Mouse (Mus musculus): Measurements from ENCODE around the gene Eef2k. TPM values are rescaled to one million over a fixed set of nuclear protein-coding genes. Genes with fewer than 3 reads are reported as not detected.
"Not testable (repeated sequence)": the region's sequence is repeated elsewhere in the genome, so short reads cannot be mapped to it uniquely, and the experiment has no call there.

Gene Eef2k
- total RNA-seq, 2 experiments from 2014 or later, result 30.0 to 34.2 TPM

DNA sequence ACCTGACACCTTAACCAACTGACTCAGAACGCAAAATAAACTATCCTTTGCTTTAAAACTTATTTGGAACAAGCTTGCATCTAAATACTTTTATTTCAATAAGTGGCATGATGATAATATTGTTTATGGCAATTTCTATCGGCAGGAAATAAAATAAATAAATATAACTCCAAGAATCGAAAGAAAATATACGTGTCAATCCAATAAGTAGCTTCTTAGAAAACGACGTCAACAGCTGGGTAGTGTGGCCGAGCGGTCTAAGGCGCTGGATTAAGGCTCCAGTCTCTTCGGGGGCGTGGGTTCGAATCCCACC is 74.6 kb downstream of the Eef2k start:
- DNase-seq, result no peak
- intact Hi-C loops (cut with DNase I), result loop anchor here (1.0 to 10.0 kb wide), 4 partner anchors 74 to 280 kb away; partner anchors contain the start of genes Eef2k, Mosmo, Pdzd9 and Uqcrc2

DNA sequence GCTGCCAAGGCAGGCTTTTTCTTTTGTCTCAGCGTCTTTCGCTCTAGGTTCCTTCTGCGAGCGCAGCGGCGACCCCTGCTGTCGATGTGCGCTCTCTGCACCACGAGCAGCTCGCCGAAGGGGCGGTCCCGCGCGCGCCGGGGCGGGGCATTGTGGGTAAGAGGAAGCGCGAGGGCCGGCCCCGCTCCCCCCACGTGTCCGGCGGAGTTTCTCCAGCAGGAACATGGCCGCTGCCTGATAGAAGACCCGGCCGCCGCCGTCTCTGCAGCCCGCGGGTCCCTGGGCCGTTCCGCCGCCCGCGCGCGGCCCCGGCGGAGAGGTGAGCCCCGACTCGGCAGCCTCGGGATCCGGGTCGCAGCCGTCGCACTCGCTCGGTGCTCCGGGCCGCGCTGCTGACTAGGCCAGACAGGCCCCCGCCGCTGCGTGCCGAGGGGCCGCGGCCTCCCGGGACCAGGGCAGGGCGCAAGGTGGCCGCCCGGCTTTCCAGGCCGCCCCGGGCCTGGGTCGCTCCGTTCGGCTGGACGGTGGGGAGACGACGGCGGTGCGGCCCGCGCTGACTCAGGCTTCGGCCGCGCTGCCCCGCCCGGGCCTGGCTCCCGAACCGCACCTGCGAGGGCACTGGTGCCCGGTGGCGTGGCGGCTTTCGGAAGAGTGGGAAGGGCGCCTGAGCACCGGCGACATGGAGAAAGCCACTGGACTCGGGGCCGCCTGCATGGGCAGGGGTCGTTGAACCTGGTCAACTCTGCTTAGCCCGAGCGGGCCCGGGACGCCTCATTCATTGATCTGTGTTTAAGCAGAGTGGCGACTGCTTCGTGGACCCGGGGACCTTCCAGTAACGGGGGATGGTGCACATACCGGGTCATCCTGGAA is 75.2 kb downstream of the Eef2k start, which contains the start of gene Polr3e:
TSS of gene Polr3e (plus strand) at position 153 of the 870 bp plus-strand sequence.
- intact Hi-C loops (cut with DNase I), result loop anchor here (1.0 to 10.0 kb wide), 4 partner anchors 75 to 281 kb away; partner anchors contain the start of genes Eef2k, Mosmo, Pdzd9 and Uqcrc2
- DNase-seq, result peak; percentile 100

DNA sequence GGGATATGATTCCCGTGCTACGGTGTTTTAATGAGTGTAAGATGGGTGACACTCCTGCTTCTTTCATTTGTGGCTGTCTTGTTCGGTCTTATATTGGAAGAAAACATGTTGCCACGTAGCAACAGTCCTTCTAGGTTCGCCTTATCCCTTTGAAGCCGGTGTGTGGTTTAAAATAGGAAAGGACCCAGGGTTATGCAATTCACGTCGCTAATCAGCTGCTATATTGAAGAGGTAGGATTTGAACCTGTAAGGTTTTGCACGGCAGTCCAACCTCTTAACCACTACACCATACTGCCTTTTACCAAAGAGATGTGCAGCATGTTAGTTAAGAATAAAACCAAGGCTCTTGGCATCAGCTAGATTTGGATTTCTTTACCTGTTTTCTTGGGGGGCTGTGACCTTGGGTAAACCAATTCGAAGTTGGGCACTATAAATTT is 75.9 kb downstream of the Eef2k start:
- intact Hi-C loops (cut with DNase I), result loop anchor here (5.0 to 10.0 kb wide), 2 partner anchors 244 to 281 kb away; partner anchors contain the start of genes Mosmo, Pdzd9 and Uqcrc2
- peak; percentile 50 to 57 for DNase-seq

DNA sequence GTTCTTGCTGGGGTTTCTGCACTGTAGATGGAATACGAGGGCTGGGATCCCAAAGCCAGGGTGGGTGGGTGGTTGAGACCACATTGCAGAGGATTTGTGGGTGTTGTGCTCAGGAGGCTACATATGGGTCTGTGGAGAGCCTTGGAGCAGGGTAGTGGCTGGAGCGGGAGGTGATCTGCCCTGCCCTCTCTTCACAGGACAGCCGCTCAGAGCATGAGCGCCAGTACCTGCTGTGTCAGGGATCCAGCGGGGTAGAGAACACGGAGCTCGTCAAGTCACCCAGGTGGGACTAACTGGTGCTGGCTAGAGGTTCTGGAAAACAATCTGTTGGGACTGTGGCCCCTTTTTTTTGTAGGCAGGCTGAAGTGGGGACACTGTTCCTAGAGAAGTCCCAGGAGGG is 90.5 kb downstream of the Eef2k start:
- no peak for DNase-seq
- intact Hi-C loops (cut with DNase I), result loop anchor here (1.0 kb wide), 1 partner anchor 187 kb away; no protein-coding TSS in a partner anchor

DNA sequence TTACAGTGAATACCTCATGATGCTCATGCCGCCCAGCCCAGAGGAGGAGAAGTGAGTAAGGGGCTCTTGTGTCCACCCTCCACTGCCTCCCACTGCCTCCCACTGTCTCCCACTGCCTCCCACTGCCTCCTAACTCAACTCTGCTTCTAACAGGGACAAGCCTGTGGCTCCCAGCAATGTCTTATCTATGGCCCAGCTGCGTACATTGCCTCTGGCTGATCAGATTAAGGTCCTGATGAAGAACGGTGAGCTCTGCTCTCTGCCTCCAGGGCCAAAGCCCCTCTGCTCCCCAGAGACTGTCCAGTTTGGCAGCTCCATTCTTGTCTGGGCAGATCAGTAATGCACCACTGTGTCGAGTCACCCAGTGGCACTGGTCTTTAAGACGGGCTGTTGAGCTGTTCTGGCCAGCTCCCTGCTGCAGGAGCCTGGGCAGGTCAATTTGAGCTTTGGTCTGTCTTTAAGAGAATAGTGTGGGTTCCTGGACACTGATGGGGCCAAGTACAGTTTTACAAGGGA is 91.1 kb downstream of the Eef2k start:
- no peak for DNase-seq
- intact Hi-C loops (cut with DNase I), result loop anchor here (1.0 kb wide), 2 partner anchors 131 to 187 kb away; no protein-coding TSS in a partner anchor

DNA sequence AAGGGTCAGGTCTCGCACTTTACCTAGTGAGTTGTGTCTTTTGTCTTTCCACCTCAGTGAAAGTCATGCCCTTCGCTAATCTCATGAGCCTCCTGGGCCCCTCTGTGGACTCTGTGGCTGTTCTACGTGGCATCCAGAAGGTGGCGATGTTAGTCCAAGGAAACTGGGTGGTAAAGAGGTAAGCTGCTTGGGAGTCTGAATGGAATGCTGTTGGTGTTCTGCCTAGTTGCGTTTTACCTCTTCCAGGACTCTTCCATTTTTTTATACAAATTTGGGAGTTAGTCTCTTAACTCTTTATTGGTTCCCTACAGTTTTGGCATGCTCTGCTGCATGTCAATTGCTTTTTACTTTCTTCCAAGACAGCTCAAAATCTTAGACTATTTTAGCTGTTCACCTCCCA is 92.1 kb downstream of the Eef2k start:
- peak; percentile 62 to 77 for DNase-seq
- intact Hi-C loops (cut with DNase I), result loop anchor here (1.0 kb wide), 1 partner anchor 130 kb away; no protein-coding TSS in a partner anchor

DNA sequence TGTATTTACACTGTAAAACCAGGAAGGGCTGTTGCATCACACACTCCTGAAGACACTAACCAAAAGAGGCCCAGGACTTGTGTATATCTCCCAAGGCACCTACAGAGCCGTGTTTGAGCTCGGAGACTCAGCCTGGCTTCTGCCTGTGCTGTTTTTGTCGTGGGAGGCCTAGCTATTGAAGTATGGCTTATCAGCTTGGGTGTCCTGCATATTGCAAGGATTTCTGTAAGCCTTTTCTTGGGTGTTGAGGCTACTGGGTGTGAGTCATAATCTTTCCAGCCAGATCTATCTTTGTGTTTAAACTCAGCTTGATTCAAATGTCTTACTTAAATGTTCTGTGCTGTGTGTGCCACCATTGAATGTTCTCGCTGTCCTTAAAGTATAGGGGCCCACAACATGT is 93.9 kb downstream of the Eef2k start:
- intact Hi-C loops (cut with DNase I), result loop anchor here (2.0 kb wide), 1 partner anchor 46 kb away; the partner anchor contains the start of genes Cdr2 and Mfsd13b
- DNase-seq, result no peak

DNA sequence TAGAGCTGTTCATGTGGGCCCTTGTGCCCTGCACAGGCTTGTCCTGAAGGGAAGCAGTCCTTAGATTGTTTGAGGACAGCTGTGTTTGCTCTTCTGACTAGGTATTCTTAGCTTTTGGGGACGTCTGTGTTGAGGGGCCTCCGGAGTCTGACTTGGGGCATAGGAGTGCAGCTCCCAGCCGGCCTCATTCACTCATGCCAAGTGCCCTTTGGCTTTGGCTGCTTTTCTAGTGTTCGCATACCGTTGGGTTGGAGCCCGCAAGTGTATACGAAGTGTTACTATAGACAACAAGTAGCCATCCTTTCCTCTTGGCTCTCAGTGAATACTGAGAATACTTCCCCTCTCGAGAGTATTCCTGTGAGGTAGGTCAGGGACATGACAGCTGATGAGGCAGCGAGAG is 95.6 kb downstream of the Eef2k start:
- intact Hi-C loops (cut with DNase I), result no loop called here

DNA sequence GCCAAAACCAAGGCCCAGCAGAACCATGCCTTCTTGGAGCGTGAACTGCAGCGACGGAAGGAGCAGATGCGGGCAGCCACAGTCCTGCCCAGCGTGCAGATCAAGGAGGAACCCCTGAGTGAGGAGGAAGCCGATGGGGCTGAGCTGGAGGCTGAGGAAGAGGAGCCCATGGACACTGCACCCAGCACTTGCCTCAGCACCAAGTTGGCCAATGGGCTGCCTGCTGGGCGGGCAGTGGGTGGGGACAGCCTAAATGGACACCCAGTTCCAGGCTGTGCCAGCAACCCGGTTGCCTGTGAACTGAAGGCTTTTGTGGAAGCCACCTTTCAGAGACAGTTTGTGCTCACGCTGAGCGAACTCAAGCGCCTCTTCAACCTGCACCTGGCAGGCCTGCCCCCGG is 97.7 kb downstream of the Eef2k start:
- intact Hi-C loops (cut with DNase I), result no loop called here
- no peak for DNase-seq

More for the DNA sequence above, 95.6 kb downstream of the Eef2k start:
- no peak for DNase-seq

DNA sequence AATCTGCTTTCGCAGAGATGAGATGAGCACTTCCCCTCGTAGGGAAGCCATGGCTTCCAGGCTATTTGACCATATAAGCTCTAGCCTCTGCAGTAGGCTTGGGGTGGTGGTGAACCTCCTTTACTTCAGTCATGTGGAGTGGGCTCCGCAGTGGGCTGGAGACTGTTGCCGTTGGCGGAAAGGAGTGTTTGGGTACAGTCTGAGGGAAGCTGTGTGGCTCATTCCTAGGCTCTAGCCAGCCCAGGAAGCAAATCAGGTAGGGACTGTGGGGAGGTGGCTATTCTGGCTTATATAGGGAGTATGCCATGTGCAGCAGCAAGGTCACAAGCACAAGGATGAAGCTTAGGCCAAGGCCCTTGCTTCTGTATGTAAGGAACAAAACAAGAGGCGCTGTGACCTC is 98.6 kb downstream of the Eef2k start:
- DNase-seq, result no peak
- intact Hi-C loops (cut with DNase I), result no loop called here

DNA sequence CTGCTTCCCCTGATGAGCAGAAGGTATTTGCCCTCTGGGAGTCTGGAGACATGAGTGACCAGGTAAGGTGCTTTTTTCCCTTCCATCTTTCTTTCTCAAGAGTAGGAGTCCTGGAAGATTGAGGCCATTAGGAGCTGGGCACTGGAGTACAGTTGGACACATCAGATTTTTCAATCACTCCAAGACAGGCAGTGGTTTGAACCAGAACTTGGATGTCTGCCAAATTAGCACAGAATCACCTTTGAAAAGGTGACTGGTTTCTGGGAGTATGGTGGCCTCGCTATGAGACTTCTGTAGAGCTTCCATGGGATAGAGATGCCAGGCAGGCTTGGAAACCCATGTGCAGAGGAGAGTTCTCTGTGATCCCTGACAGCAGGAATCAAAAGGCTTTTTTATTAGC is 99.9 kb downstream of the Eef2k start:
- no peak for DNase-seq
- intact Hi-C loops (cut with DNase I), result no loop called here

DNA sequence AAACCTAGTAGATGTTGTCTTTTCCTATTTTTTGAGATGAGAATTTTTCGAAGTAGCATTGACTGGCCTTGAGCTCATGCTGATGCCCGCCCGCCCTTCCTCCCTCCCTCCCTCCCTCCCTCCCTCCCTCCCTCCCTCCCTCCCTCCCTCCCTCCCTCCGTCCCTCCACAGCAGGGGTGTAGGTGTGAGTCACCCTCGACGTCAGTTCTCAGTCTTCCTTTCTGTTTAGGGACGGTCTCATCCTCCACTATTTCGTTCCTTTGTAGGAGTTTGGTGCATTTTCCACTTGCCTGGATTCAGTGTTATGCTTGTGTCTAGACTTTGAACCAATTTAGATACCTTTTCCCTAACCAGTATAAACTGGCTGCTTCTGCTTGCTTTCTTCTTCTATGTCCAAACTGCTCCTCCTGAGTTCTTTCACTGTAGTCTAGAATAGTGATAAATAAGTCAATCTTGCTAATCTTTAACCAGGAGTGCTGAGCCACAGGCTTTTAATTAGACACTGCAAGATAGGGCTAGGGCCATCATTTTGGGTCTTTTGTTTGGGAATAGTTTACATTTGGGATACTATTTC is 101.4 kb downstream of the Eef2k start:
- intact Hi-C loops (cut with DNase I), result no loop called here
- no peak for DNase-seq

DNA sequence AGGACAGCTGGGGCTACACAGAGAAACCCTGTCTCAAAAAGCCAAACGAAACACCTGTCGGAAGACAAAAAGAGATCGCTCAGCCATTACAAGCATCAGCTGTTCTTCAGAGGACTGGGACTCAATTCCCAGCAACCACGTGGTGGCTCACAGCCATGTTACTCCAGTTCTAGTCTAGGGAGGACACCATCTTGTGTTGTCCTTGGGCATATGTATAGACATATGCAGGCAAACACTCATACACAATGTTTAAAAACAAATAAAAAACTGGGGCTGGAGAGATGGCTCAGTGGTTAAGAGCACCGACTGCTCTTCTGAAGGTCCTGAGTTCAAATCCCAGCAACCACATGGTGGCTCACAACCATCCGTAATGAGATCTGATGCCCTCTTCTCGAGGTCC is 111.0 kb downstream of the Eef2k start:
- not testable (repeated sequence) for DNase-seq

More for the DNA sequence above, 111.0 kb downstream of the Eef2k start:
- intact Hi-C loops (cut with DNase I), result not testable (repeated sequence)

Other genes with a start within 250 kb of the Eef2k start
- 1,000 to 10,000 TPM; 1,074 to 1,083 TPM for gene Uqcrc2, start 207.7 kb upstream of the Eef2k start, total RNA-seq (2021)
- gene Pdzd9, start 172.5 kb upstream of the Eef2k start, total RNA-seq (2021), result not detected
- 10 to 100 TPM; 27.8 to 29.2 TPM for gene Mosmo, start 165.2 kb upstream of the Eef2k start, total RNA-seq (2021)
- gene Vwa3a, start 103.5 kb upstream of the Eef2k start, total RNA-seq (2021), result 1 to 10 TPM; 5.1 to 7.3 TPM
- gene Gm5737, start 30.5 kb upstream of the Eef2k start, total RNA-seq (2021), result under 1 TPM in 1 of 2 experiments, not detected in 1; 0.22 TPM
- gene Polr3e, start 74.9 kb downstream of the Eef2k start, total RNA-seq (2021), result 10 to 100 TPM; 10.7 to 10.9 TPM
- gene Cdr2, start 139.5 kb downstream of the Eef2k start, total RNA-seq (2021), result 10 to 100 TPM; 24.1 to 24.8 TPM
- not detected for gene Mfsd13b, start 139.7 kb downstream of the Eef2k start, total RNA-seq (2021)
- 10 to 100 TPM; 78.8 to 94.3 TPM for gene Mettl9, start 191.6 kb downstream of the Eef2k start, total RNA-seq (2021)
- 1 to 10 TPM; 1.3 to 1.4 TPM for gene Igsf6, start 231.7 kb downstream of the Eef2k start, total RNA-seq (2021)
- gene Otoa, start 238.8 kb downstream of the Eef2k start, total RNA-seq (2021), result 1 to 10 TPM in 1 of 2 experiments, under 1 TPM in 1; 0.88 to 2.0 TPM

All from heart, postnatal 14 days (tissue).